Mouse (Mus musculus): Measurements from ENCODE around the gene Cop1.
A peak's percentile ranks its signal among the peaks of the same experiment; 100 is the strongest.

The Cop1 gene

DNA sequence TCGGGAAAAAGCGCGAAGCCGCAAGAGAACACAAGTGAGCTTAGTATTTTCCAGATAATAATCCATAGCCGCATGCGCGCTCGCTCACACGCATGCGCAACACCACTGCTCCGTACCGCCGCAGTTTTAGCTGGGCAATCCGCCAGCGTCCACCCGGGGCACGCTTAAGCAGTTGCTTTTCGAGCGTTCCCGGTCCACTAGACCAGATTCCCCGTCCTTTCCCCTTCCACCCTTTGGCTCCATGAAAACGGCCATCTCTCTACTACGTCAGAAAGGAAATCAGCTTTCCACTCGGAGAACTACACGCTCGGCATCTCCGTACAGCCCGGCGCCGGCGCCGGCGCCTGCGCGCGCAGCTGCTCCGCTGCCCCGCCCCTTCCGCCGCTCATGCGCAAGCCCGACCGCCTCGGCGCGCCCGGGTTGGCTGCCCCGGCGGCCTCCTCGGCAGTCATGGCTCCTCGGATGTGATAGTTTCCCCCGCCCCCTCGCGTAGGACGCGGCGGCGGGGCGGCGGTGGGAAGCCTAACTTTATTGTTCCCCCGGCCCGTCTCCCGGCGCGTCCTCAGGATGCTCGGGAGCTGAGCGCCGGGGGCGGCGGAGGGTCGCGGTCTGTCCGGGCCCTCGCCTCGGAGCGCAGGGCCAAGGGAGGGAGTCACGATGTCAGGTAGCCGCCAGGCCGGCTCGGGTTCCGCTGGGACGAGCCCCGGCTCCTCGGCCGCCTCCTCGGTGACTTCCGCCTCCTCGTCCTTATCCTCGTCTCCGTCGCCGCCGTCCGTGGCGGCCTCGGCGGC lies at the start of gene Cop1:
Cop1 (plus strand) TSS at position 540 of the 791 bp plus-strand sequence.
- peak; percentile 97 for DNase-seq (ENCODE audit: low read depth)

DNA sequence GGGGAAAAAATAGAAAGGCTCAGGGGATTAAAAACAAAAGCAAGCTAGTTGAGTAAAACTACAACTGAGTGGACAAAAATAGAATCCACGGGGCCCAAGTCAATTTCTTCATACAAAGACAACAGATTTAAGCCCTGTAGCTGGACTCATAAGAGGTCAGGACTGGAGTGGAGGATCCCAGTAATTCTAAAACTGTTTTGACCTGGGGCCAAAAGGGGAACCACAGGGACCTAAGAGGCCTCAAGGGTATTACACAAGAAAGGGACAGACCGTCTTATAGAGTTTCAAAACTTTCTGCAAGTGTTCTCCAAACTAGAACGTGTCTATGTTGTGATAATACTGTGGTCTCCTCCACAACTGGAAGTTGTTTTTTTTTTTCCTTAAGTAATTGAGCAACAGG lies 45.4 kb upstream of the Cop1 start:
- DNase-seq (ENCODE audit: low read depth), result no peak

DNA sequence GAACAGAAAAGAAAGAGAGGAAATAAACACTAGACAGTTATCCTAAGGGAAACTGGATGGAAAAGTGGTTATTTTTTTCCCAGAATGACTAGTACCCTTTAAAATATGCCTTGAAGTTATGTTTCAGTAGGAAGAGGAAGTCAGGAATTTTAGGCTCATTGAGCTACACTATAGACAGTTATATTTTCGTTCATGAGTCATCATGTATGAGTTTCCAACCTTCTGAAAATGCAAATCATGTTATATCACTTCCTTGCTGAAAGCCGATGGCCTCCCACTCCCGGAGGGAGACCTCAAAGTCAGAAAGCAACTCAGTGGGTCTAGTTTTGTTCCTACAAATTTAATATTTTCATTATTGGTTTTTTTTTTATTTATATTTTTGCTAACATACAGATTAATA lies 33.5 kb upstream of the Cop1 start:
- no peak for DNase-seq (ENCODE audit: low read depth)

DNA sequence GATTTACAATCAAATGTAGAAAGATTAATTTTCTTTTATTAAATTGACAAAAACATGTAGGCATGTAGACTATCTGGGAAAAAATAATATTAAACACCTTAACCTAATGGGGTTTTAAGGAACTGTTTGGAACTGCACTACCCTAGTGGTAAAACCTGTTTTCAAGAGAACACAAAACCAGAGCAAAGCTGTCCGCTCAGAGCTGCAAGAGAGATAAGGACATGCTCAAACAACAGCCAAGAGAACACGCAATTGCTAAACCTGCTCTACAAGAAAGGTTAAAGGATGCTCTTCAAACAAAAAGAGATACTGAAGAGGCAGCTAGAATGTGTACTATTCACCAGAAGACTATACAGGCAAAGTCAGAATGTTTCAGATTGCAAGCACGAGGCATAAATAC lies 32.5 kb upstream of the Cop1 start:
- DNase-seq (ENCODE audit: low read depth), result no peak

GRCm38 (mm10) chr1:159201220-159201619 lies 30.9 kb upstream of the Cop1 start:
- no peak for DNase-seq (ENCODE audit: low read depth)

GRCm38 (mm10) chr1:159211711-159212110 lies 20.4 kb upstream of the Cop1 start:
- no peak for DNase-seq (ENCODE audit: low read depth)

- no peak for DNase-seq (ENCODE audit: low read depth)
Observed at GRCm38 (mm10) chr1:159217437-159217836, 14.7 kb upstream of the Cop1 start.

DNA sequence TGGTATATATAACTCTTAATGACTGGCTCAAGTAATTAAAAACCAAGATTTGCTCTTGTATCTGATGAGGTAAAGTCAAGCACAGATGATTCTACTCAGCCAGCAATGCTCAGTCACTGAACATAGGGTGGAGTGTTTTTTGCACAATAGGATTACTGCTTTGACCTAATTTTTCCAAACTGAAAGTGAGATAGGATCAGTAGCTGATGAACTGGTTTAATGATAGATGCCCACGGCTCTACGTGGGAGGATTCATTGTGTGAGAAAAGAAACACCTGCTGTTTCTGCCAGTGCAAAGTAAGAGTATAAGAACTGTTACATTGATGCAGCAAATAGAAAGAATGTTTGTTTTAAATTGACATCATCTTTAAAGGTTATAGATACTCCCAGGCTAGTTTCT lies 10.1 kb upstream of the Cop1 start:
- DNase-seq (ENCODE audit: low read depth), result no peak

DNA sequence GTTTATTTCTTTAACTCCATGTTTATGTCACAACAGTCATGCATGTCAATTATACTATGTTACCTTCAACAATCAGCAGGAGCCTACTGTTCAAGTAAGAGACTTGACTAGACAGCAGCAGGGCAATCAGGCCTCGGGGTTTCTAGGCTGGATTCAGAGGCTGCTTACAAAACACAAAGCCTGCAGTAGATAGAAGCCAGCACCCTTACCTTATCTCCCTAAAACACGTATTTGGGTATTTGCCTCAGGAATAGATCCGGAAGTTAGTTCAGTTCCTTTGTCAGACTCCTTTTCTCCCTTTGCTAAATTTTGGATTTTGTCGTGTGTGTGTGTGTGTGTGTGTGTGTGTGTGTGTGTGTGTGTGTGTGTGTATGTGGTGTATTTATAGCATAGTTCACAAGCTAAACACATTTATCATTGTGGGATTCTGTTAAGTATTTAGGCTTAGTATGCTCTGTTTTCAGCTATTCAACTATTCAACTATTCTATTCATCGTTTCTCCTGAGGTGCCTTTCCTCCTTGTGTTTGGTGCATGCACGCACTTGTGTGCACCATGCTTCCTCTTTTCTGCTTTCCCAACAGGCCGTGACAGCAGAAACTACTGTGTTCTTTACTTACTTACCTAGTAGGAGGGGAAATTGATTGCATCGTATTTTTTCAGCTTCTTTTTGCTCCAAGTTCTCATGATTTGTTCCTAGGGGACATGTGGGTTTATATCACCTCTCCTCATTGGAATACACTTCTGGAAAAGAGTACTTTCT lies 6.9 kb upstream of the Cop1 start:
- DNase-seq (ENCODE audit: low read depth), result no peak

GRCm38 (mm10) chr1:159232572-159233261 lies 597 bp downstream of the Cop1 start:
- DNase-seq (ENCODE audit: low read depth), result peak; percentile 68

DNA sequence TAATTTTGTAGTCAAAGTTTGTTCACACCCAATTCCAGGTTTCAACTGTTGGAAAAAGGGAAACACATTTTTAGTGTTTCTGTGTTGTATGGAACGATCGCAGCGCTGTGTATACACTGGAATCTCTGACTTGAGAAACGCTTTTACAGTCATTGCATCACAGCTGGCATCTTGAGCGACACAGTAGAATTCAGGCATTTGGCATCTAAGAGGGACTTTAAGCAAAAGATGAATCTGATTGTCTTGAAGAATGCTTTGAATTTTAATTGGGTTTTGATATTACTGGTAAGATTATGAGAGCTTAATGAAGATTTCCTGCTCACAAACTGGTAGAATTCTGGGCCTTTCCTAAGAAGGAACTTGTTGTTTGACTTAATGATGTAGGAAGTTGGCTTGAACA lies 1.3 kb downstream of the Cop1 start:
- peak; percentile 61 for DNase-seq (ENCODE audit: low read depth)

GRCm38 (mm10) chr1:159234496-159234895 lies 2.4 kb downstream of the Cop1 start:
- DNase-seq (ENCODE audit: low read depth), result peak; percentile 37

- no peak for DNase-seq (ENCODE audit: low read depth)
Observed at GRCm38 (mm10) chr1:159235674-159236073, 3.6 kb downstream of the Cop1 start.

- no peak for DNase-seq (ENCODE audit: low read depth)
Observed at GRCm38 (mm10) chr1:159238147-159238546, 6.0 kb downstream of the Cop1 start.

GRCm38 (mm10) chr1:159250320-159250719 lies 18.2 kb downstream of the Cop1 start:
- DNase-seq (ENCODE audit: low read depth), result no peak

DNA sequence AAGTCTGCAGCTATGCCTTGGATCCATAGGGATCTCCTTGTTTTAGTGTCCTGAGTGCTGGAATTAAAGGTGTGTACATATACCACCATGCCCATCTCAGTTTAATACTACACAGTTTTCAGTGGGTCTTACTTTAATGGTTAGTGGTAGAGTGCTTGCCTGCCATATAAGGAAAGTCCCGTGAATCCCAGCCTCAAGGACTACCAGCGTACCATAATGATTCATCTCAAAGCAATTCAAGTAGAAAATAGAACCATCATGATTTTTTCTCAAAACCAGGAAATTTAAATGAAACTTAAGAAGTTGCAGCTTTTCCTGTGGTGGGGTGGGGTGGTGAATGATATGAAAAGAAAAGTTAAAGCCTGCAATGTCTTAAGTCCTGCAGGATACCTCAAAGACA lies 21.0 kb downstream of the Cop1 start:
- DNase-seq (ENCODE audit: low read depth), result peak; percentile 75

DNA sequence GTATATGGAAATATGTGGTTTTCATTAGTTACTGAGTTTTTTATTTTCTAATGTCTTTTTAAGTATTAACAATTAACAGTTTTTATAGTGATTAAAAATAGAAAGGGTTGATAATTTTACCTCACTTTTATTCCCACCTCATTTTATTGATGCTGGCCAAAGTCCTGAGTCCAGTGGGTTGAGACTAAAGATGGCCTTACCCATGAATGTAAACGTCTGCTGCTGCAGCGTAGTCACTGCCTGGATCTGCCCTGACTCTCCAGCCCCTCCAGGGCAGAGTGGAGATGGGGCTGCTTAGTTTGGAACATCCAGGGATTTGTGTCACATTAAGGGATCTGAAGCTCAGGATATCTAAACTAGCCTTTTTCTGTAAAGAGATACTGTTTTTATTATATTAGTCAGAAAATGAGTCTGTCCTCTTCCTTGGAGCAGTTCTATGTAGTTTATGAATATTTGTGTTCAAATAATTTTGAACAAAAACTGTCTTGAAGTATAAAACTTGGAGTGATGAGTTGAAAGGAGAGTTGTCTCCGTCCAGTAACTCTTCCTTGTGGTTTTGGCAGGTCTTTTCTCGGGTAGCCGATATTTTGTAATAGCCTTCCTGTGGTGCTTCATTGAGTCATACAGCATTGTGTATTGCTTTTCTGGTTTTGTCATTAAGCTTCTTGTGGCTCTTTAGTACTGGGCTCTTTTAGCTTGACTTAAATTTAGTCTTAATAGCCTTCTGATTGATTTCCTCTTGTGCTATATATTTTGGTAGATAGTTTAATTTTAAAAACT lies 23.0 kb downstream of the Cop1 start:
- peak; percentile 65 for DNase-seq (ENCODE audit: low read depth)

GRCm38 (mm10) chr1:159256543-159256942 lies 24.4 kb downstream of the Cop1 start:
- DNase-seq (ENCODE audit: low read depth), result peak; percentile 19

DNA sequence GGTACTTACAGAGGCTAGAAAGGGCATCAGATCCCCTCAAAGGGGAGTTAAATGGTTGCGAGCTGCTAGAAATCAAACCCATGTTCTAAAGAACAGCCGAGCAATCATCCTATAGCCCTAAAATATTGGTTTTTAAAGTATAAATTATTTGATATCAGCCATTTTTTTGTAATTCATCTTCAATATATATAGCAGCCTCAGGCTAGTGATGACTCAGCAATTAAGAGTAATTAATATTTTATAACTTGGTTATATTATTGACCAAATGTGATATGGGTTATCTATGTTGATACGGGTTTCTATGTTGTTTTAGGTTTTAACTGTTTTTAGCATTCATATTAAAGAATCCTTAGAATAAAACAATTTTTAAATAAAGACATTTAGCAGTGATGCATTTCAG lies 31.7 kb downstream of the Cop1 start:
- DNase-seq (ENCODE audit: low read depth), result no peak

DNA sequence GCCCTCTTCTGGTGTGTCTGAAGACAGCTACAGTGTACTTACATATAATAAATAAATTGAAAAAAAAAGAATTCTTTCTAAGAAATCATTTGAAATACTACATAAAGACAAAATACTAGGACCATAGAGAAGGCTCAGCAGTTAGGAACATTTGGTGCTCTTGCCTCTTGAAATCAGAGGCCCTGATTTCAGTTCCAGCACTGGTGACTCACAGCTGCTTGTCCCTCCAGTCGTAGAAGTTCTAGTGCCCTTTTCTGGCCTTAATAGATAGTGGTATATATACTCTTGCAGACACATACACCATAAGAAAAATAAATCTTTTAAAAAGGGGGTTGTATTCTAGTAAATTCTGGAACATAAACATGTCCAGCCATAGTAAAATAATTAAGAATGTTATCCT lies 48.0 kb downstream of the Cop1 start:
- no peak for DNase-seq (ENCODE audit: low read depth)

DNA sequence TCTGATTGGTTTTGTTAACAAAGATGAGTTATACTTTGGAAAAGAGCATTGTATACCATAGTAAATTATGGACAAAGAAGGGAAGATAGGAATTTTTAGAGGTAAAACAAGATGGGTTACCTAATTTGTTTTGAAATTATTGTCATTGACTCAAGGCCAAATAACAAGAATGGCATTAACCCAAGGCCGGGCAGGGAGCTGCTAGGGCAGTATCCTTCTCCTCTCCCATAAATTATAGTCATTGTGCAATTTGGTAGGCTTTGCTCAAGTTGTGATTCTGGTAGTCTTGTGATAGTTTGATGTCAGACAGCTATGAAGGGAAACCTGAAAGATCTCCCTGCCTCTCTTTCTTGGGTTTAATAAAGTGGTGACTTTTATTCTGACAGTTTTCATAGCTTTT lies 49.7 kb downstream of the Cop1 start:
- no peak for DNase-seq (ENCODE audit: low read depth)

- DNase-seq (ENCODE audit: low read depth), result peak; percentile 50
Observed at GRCm38 (mm10) chr1:159286833-159287232, 54.7 kb downstream of the Cop1 start.

Measured in NIH3T3 (cell line).